Mouse (Mus musculus): Measurements from ENCODE around the gene Slc9a3r2.

DNA sequence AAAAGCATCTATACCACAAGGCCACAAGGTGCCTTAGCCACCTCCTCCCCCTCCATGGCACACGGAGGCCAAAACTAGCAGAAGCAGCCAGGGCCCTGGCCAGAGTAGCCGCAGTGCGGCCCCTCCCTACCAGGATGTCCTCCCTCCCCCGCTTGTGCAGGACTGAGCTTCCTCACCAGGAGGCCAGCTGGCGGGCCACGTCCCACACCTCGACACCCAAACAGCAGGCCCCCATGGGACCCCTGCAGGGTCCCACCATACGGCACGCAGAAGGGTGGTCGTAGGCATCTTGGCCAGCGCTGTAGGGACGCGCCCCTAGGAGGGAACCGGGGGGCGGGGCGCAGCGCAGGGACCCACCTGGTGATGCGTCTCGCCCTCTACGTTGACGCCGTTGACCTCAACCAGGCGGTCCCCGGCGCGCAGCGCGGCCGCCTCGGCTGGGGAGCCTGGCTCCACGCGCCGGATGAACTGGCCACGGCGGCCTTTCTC lies 502 bp downstream of the Slc9a3r2 start:
- TF ChIP-seq CTCF (conservative IDR thresholded peaks at IDR 0.05; ENCODE audit: low read length) (no peak), POU5F1 (IDR thresholded peaks at IDR 0.05; ENCODE audit: borderline replicate concordance, low read length) (no peak)

Measured in E14TG2a.4 (cell line).